Mouse (Mus musculus): ENCODE results near the gene Ndfip2.

GRCm38 (mm10) chr14:105251038-105251437 lies 7.3 kb upstream of the Ndfip2 start:
- no peak for TF ChIP-seq CTCF (IDR thresholded peaks at IDR 0.05; ENCODE audit: control insufficient read depth, insufficient read depth, insufficient read length)
- no peak for TF ChIP-seq USF1 (IDR thresholded peaks at IDR 0.05; ENCODE audit: low read depth)
- TF ChIP-seq MYOD1 (IDR thresholded peaks at IDR 0.05; ENCODE audit: control insufficient read depth, insufficient read length, low read depth) = no peak
- TF ChIP-seq CEBPB (IDR thresholded peaks at IDR 0.05; ENCODE audit: low read depth) = peak; percentile 50

Measured in C2C12 (cell line).